Mouse (Mus musculus) thymus, postnatal 14 days (tissue): Measurements from ENCODE around the gene Sf3b5.

ENCODE experiments used
- DNase-seq: peaks from one replicate; pipeline ENCODE4 v3.0.0; 2021

The Sf3b5 gene

DNA sequence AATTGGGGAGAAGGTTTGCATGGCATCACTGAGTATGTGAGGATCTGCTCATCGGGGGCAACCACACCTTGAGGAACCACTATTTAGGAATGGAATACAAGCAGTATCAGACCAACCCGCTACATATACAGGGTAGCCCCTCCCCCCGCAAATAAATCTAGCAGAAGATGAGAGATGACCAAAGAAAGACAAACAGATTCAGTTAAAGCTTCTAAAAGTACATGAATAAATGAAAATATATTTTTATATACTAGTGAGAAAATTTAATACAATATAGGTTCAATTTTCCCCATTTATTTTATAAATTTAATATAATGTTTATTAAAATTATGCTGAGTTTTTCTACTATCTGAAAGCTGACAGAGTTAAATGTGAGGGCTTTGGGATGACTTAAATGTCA, at the start of gene Sf3b5:
Sf3b5 (plus strand) TSS at position 301 of the 400 bp plus-strand sequence.
- DNase-seq: no peak

DNA sequence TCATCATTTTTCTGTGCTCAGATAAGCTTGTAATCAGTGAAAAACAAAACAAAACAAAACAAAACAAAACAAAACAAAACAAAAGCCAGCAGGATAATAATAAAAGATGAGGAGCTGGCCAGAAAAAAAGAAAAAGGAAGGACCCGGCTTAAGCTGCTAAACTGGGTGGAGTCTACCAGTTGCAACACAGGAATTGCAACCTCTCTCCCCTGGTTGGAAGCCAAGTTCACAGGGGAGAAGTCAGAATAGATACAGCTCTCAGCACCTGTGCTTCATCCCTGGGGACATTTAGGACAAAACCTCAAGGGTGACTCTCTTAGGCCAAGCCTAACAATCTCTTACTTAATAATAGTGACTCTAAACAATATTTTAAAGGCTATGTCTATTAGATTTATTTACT, 49.3 kb upstream of the Sf3b5 start:
- DNase-seq: no peak

DNA sequence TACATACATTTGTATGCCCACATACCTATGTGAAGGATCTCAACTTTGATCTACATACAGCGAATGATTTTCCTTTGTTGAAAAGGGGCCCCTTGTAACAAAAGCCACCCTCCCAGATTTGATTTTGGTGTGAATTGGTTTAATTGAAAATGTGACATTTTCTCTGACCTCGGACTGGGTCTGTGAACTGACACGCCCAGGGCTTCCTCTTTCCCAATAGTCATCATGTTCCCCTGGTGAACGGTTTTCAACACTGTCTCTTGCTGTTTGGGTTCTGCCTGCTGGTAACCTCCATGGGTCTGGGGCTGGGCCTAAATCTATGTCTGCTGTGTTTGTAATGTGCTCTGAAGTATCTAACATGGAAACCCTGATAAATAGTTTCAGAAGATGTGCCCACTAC, 47.9 kb upstream of the Sf3b5 start:
- no peak for DNase-seq

DNA sequence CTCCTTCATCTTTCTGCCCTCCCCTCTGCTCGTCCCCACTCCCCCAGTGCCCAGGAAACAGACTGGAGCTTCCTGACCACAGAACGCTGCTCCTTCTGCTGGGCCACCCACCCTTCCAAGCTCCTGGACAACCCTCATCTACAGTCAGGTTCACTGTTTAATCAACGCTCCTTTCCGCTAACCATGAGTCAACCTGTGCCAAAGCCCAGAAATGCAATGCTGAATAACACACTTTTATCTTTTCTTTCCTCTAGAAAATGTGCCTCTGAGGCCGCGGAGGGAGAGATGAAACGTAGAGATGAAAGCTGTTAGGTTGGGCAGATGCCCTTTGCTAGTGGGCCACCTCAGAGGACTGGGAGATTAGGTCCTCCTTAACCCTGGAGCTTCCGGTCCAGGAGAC, 43.6 kb upstream of the Sf3b5 start:
- DNase-seq: no peak

DNA sequence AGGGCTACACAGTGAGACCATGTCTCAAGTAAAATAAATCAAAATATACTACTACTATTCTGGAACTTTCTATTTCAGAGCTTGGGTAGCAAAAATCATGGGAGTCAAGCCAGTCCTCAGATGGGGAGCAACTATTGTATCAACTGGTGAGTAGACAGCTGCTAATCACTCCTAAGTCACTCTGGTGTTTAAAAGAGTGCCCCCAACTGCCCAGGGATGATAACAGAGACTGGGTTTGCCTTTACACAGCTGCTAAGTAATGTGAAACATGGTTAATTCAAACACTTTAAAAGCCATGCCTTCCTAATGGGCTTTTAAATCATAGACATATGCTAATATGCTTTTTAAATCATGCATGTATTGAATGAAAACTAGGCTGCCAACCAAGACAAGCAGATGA, 42.9 kb upstream of the Sf3b5 start:
- DNase-seq: no peak

DNA sequence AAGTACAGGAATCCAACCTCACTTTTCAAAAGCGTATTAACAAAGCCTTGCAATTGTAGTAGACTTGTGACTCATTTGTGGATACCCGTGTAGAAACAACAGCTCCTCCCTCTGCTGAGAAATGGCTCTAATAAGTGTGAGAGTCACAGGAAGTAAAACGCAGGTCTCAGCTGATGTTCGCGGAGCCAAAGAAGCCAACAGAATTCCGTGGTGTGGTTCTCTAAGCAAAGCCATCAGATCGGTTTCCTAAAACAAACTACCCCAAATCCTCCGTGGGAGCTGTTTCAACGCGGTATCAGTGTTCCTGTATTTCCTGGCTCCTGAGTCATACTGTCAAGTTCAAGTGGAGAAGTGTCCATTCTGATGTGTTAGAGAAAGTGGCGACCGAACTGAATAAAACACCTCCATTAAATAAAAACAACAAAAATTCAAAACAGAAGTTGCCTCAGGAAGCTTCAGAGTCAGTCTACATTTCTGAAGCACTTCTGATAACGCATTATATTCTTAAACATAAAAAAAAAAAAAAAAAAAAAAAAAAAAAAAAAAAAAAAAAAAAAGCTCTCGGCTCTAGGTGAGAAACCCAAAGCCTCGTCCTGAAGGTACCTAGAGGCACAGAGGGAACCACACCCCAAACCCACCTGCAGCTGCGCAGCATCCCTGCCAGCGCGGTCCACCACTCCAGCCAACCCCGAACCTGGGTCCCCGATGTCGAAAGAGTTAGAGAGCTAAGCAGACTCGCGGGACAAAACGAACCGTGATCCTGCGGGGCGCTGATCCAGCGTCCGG, 41.6 kb upstream of the Sf3b5 start:
- no peak for DNase-seq

DNA sequence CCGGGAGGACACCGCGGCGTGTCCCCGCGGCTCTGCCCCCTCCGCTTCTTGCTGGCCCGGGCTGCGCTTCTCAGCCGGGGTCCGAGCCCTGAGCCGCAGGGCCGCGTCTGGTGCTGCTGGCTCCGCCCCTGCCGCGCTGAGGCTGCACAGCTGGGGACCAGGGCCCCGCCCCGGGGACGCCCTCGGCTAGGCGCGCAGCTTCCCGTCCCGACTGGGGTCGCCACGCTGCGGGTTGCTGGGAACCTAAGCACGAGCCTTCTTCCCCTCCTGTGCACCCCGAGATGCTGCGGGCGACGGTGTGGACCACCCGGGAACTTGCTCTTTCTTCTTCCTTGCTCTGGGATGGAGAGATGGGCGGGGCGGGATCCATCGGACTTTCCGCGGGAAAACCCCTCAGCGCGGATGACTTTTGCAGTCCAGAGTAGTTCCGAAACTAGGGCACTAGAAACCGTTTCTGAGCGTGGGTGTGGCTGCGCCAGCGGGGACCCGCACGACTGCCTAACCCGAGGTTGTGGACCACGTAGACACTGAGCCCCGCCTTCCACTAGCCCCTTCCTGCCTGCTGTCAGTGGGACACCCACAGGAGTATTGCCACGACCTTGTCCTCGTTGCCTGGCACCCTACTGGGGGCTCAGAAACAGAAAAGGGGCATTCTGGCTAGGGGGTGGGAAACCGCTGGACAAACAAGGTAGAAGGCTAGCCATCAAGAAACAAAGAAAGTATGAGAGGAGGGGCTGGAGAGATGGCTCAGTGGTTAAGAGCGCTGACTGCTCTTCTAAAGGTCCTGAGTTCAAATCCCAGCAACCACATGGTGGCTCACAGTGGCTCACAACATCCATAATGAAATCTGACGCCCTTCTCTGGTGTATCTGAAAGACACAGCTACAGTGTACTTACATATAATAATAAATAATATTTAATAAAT, 40.7 kb upstream of the Sf3b5 start, which contains the start of gene Stx11:
Stx11 (minus strand) TSS at position 148 of the 925 bp plus-strand sequence.
- peak; percentile 92 for DNase-seq

DNA sequence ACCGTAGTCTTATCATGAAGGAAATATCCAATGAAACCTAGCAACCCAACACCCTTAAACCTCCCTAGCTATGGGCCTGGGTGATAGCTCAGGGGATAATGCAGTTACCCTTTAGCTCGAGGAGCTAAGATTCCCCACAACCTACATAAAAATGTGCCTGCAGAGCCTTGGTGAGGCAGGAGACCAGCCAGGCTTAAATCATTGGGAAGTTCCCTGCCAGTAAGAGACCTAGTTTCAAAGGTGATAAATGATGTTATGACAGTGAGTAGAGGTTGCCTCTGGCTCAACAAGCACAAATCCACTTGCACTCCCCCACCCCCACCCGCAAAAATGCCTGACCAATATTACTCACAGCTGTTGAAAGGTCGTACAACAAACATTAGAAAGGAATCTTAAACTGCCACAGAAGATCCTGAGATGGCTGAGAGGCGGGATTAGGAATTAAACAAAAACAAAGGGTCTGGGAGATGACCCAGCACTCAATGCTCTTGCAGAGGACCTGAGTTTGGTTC, 39.4 kb upstream of the Sf3b5 start:
- DNase-seq: no peak

DNA sequence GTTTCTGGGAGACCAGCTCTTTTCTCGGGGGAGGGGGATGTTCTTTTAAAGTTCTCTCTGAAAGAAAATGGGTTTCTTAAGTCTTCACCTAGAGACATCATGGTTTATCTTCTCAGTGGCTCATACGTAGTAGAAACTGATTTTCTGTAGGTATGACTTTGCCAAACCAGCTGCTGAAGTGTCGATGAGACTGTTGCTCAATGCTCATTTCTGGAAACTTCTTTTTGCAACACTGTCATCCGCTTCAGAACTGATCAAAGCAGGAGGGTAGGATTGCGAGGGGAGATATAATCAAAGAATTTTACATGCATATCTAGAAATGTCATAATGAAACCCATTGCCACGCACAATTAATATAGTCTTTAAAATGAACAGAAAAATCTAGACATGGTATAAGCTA, 30.6 kb upstream of the Sf3b5 start:
- DNase-seq: no peak

DNA sequence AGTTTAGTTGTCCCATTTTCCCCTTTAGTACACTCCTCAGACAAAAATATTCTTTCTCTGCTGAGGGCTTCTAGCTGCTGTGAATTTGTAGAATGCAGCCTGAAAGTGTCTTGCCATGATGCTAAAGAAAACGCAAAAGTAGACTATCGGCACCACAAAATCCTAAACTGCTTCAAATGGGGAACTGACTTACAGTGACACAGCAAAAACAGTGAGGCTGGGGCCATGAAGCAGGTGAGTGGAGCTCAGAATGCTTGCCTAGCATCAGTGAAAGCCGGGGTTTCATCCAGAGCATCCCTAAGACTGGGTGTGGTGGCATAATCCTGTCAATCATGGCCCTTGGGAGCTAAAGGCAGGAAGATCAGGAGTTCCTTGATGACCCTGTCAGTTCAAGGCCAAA, 29.7 kb upstream of the Sf3b5 start:
- DNase-seq: no peak

DNA sequence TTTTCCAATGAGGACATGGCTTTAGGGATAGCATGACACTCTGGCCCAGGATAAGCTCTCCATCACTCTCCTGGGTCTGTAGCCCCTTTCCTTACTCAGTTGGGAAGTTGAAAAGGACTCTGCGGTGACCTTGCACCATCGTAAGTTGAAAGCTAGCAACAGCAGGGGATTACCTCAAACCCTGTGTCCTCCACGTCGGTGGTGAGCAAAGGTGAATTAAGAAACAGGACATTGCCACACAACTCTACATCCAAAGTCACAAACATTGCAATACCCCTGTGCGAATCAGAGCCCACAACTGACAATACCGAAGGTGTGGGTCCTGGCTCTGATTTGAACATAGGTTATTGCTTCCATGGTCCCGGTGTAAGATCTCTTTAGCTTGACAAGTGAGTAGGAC, 29.2 kb upstream of the Sf3b5 start:
- no peak for DNase-seq

DNA sequence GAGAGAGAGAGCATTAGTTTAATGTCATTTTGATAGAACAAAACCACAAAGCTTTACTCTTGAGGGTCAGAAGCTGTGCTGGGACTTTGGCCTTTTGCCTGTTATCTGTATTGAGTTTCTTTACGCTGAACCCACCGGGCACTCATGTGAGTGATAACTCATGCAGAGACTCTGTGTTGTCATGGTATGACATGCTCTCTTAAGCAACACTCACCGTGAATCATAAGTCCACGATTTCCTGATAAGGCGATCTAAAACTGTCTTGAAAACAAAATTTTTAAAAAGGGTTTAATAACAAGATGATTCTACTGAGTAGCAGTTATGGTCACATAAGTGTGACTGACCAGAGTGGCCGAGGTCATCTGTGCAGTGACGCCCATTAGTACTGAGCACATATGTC, 28.6 kb upstream of the Sf3b5 start:
- DNase-seq: no peak

DNA sequence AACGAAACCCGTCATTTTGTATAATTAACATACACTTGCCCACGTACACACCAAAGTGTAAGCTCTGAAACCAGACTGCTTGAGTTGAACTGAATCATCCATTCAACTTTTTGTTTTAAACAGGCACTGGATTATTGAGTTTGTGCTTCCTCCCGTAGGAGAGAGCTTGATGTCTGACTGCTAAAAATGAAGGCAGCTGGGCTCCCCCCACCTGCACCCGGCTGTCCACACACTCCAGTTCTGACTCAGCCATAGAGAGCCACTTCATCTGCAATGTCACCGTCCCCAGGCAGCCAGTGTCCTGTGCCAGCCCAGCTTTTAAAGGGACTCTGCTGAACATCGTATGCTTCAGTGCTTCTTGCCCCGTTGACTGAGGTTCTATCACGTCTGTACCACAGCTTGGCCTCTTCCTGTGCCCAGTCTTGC, 27.3 kb upstream of the Sf3b5 start:
- no peak for DNase-seq

DNA sequence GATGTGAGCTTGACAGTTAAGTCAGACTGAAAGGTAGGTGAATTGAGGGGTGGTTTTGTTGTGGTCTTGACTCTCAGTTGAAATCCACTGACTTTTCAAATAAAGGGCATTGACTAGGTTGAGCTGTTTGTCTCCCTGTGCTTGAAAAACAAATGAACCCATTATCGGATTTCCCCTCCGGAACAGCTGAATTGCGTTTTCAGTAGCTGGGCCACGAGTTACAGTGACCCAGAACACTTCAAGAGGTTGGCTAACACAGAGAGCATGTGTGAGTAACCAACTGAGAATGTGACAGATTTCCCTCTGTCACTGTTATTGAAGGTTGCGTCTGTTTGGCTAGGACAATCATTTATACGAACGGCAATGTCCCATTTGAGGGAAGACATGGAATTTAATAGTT, 24.1 kb upstream of the Sf3b5 start:
- no peak for DNase-seq

DNA sequence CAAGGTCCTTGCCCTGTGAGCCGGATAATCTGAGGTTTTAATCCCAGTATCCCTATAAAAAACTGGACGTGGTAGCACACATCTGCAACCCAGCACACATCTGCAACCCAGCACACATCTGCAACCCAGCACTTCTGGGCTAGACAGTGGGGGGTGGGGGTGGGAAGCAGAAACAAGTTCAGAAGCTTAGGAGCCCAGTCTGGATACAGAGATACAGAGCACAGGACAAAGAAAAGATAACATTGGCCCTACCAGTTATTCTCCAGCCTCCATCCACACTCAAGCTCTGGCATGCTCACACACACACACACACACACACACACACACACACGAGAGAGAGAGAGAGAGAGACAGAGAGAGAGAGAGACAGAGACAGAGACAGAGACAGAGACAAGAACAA, 21.6 kb upstream of the Sf3b5 start:
- no peak for DNase-seq

DNA sequence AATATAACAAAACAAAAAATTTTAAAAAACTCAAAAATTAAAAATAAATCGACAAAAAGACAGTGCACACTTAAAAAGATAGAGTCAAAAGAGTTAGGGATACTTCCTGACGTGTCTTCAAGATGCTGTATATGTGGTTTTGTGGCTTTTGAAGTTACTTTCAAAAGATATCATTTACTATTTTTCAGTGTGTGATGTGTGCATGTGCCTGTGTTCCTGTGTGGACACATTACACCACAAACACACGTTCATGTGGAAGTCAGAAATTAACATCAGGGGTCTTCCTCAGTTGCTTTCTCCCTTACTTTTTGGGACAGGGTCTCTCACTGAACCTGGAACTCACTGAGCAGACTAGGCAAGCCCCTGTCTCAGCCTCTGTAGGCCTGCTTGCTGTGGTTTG, 20.1 kb upstream of the Sf3b5 start:
- DNase-seq: no peak

DNA sequence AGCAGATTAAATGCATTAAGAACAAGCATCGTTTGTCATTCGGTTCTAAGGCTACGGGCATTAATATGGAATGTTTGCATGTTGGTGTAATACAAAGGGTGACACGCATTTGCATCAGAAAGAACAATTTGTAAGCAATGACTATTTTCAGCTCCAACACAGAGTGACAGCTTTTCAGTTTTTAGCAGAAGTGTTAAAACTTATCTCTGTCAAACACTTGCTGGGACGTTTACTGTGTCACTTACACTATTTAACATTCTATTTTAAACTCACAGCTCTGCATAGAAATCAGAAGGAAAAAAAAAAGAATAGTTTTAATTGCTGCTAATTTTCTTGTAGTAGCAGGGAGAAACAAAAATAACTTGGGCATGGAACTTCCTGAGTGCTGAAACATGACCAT, 18.7 kb upstream of the Sf3b5 start:
- no peak for DNase-seq

DNA sequence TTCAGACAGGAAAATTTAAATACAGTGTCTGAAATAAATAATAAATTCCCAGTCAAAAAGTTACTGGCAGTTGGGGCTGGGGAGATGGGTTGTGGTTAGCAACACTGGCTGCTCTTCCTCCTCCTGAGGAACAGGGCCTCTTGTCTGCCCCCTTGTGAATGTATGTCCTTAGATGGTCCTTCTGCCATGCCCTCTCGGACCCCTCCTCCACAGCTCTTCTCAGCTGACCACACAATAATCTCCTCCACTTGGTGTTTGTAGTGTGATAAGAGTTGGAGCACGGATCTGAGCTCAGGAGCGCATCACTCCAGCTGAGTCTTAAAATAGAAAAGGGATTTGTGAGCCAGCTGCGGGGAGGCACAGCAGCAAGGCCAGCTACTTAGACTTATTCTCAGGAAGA, 18.2 kb upstream of the Sf3b5 start:
- DNase-seq: no peak

DNA sequence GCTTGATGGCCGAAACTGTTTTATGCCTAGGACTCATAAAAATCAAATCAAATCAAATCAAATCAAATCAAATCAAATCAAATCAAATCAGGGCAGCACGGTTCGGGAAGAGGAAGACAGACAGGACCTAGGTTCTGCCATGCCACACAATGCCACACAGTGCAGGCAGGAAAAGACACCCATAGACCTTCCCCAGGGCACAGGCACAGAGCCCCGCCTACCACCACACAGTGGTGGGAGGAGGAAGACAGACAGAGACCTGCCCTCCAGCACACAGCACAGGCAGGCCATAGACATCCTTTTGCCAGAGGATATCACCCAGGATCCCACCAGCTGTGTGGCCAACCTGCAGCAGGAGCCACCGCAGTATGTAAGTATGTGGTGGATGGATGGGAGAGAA, 13.2 kb upstream of the Sf3b5 start:
- no peak for DNase-seq

DNA sequence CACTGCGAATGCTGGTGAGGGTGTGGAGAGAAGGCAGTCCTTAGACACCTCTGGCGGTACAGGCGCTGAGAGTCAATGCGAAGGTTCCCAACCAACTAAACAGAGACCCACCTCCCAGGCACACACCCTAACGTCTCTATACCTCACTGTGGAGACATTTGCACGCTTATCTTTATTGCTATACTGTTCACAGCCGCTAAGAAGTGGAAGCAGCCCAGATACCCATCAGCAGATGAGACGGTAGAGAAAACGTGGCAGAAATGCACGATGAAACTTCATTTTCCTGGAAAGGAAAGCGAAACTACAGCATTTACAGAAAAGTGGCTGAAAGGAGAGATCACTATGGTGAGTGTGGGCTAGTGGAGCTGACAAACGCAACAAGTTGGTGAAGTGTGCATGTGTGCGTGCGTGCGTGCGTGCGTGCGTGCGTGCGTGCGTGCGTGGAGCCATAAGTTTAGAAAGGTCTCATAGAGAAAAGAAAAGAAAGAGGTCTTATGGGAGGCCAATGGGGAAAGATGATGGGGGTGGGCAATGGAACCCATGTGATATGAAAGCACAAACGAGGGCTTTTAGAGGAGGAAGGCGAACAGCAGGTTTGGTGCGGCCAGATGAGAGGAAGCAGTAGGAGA, 11.6 kb upstream of the Sf3b5 start:
- DNase-seq: no peak

DNA sequence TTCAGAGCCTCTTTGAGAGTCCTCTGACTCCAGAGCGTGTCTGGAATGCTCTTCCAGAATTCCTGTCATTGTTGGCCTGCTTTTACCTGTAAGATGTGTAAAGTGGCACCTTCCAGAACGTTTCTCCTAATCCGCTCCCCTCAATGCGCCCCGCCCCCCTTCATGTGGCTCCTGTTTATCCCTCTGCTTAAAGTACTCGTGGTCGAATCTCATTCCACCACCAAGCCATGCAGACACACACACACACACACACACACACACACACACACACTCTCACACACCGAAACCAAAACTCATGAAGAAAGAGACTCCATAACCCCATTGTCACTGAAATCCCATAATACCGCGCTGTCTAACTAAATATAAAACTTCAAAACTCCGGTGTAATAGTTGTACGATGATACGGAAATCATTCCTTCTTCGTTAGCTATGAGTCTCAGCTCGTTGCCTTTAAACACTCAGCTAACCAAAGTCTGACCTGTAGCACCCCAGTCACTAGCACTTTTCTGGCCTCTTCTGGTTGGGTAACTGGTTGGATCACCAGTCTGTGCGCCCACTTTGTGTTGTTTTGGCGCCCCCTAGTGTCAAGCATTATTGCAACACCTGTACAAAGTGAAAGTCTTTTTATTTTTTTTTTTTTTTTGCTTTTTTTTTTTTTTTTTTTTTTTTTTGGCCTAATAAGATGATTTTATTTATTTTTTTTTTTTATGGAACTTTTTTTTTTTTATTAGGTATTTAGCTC, 8.2 kb upstream of the Sf3b5 start:
- DNase-seq: peak; percentile 88

DNA sequence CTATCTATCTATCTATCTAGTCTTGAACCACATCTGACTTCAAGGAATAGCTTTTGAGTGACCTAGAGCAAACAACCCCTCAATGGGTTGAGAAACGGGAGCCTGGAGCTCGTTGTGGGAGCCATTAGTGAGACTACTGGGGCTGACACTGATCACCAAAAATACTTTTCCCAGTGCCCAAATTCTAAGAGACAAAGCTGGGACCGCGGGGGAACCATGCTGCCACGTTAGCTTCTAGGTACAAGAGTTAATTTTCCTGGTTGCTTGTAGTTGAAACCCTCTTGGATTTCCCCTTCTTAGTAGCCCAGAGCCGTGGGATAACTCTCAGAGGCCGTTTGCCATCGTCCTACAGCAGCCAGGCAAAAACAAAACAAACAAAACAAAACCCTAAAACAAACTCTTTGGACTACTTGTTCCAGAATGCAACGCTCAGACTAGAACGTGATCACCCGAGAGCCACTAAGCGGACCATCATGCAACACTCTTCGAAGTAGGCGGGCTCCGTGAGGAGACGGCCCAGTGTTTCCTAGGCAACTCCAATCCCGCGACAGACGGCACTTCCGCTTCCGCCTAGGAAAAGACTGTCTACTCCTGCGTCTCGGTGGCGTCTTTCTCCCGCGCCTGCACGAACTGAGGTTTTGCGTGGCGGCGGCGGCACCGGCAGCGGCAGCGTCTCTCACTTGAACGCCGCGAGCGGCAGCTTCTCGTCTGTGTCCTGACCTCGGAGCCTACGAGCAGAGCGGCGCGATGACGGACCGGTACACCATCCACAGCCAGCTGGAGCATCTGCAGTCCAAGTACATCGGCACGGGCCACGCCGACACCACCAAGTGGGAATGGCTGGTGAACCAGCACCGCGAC, 3.0 kb downstream of the Sf3b5 start:
- peak; percentile 94 for DNase-seq
